Mouse (Mus musculus): Measurements from ENCODE around the gene Man2a2. TPM values are rescaled to one million over a fixed set of nuclear protein-coding genes. Genes with fewer than 3 reads are reported as not detected.

Gene Man2a2
- polyA plus RNA-seq, 1 experiment from 2014 or later = 7.3 TPM

- Histone ChIP-seq H3K4me2 (ENCODE audit: low read length) (no peak overlapping the region), H3K9me3 (replicated peaks; ENCODE audit: low read length) (no peaks in the 10 kb centered on the region), H3K27ac (no peak overlapping the region), H3K4me3 (replicated peaks; ENCODE audit: low read depth, low read length) (no peak overlapping the region), H3K4me1 (replicated peaks; ENCODE audit: insufficient read depth, low read length) (peaks cover 13% of the 10 kb centered on the region), H3K9ac (ENCODE audit: low read depth, low read length) (no peak overlapping the region), H3K27me3 (ENCODE audit: insufficient read depth, low read length) (no peaks in the 10 kb centered on the region), H3K36me3 (ENCODE audit: insufficient read depth, low read length) (0 out of 2 replicates have a peak, but pooled peaks cover 3% of the 10 kb centered on the region)
- DNase-seq (ENCODE audit: low spot score) (no peak), ATAC-seq (replicated peaks; ENCODE audit: low FRiP score, low read depth) (no peak)
- TF ChIP-seq CTCF (IDR thresholded peaks at IDR 0.05; ENCODE audit: low read depth) = no peak
- 83% methylated on average over 12 of the region's 12 CpGs for WGBS
Observed at GRCm38 (mm10) chr7:80373850-80374249, 2.7 kb upstream of the Man2a2 start.

- H3K4me3 ChIP-seq (replicated peaks; ENCODE audit: low read depth, low read length) = no peak overlapping the region
- H3K9ac ChIP-seq (ENCODE audit: low read depth, low read length) = no peak overlapping the region
- ATAC-seq (replicated peaks; ENCODE audit: low FRiP score, low read depth) (no peak), DNase-seq (ENCODE audit: low spot score) (no peak)
- no peak overlapping the region for H3K27ac ChIP-seq
- 84% methylated on average over 4 of the region's 4 CpGs for WGBS
- H3K4me2 ChIP-seq (ENCODE audit: low read length) = no peak overlapping the region
- peaks cover 17% of the 10 kb centered on the region for H3K4me1 ChIP-seq (replicated peaks; ENCODE audit: insufficient read depth, low read length)
- TF ChIP-seq CTCF (IDR thresholded peaks at IDR 0.05; ENCODE audit: low read depth) = no peak
- H3K36me3 ChIP-seq (ENCODE audit: insufficient read depth, low read length) = 0 out of 2 replicates have a peak, but pooled peaks cover 6% of the 10 kb centered on the region
- no peaks in the 10 kb centered on the region for H3K9me3 ChIP-seq (replicated peaks; ENCODE audit: low read length)
- no peaks in the 10 kb centered on the region for H3K27me3 ChIP-seq (ENCODE audit: insufficient read depth, low read length)
Observed at GRCm38 (mm10) chr7:80373352-80373751, 2.2 kb upstream of the Man2a2 start.

GRCm38 (mm10) chr7:80372667-80373066 lies 1.5 kb upstream of the Man2a2 start:
- Histone ChIP-seq H3K27ac (no peak overlapping the region), H3K4me2 (ENCODE audit: low read length) (no peak overlapping the region), H3K36me3 (ENCODE audit: insufficient read depth, low read length) (peaks cover 9% of the 10 kb centered on the region; the same call in 1 of the 2 replicates), H3K9ac (ENCODE audit: low read depth, low read length) (no peak overlapping the region), H3K4me1 (replicated peaks; ENCODE audit: insufficient read depth, low read length) (peaks cover 16% of the 10 kb centered on the region), H3K4me3 (replicated peaks; ENCODE audit: low read depth, low read length) (no peak overlapping the region), H3K9me3 (replicated peaks; ENCODE audit: low read length) (no peaks in the 10 kb centered on the region), H3K27me3 (ENCODE audit: insufficient read depth, low read length) (no peaks in the 10 kb centered on the region)
- ATAC-seq (replicated peaks; ENCODE audit: low FRiP score, low read depth) (no peak), DNase-seq (ENCODE audit: low spot score) (no peak)
- TF ChIP-seq CTCF (IDR thresholded peaks at IDR 0.05; ENCODE audit: low read depth) = no peak
- WGBS = 53% methylated on average over 2 of the region's 2 CpGs

GRCm38 (mm10) chr7:80372166-80372565 lies 991 bp upstream of the Man2a2 start:
- Histone ChIP-seq H3K4me3 (replicated peaks; ENCODE audit: low read depth, low read length) (no peak overlapping the region), H3K4me2 (ENCODE audit: low read length) (no peak overlapping the region), H3K9ac (ENCODE audit: low read depth, low read length) (no peak overlapping the region), H3K27me3 (ENCODE audit: insufficient read depth, low read length) (no peaks in the 10 kb centered on the region), H3K9me3 (replicated peaks; ENCODE audit: low read length) (no peaks in the 10 kb centered on the region), H3K36me3 (ENCODE audit: insufficient read depth, low read length) (peaks cover 14% of the 10 kb centered on the region; the same call in 1 of the 2 replicates), H3K27ac (no peak overlapping the region), H3K4me1 (replicated peaks; ENCODE audit: insufficient read depth, low read length) (peaks cover 15% of the 10 kb centered on the region)
- DNase-seq (ENCODE audit: low spot score) (no peak), ATAC-seq (replicated peaks; ENCODE audit: low FRiP score, low read depth) (no peak)
- WGBS = 89% methylated on average over 3 of the region's 3 CpGs
- no peak for TF ChIP-seq CTCF (IDR thresholded peaks at IDR 0.05; ENCODE audit: low read depth)

GRCm38 (mm10) chr7:80370649-80371040 lies 530 bp downstream of the Man2a2 start:
- peak; percentile 87 for DNase-seq (ENCODE audit: low spot score)
- under 1% methylated on average over 31 of the region's 31 CpGs for WGBS
- peak overlapping the region; percentile 94 for H3K4me3 ChIP-seq (replicated peaks; ENCODE audit: low read depth, low read length)
- H3K9ac ChIP-seq (ENCODE audit: low read depth, low read length) = peak overlapping the region; percentile 84
- peak; percentile 45 for ATAC-seq (replicated peaks; ENCODE audit: low FRiP score, low read depth)
- H3K27me3 ChIP-seq (ENCODE audit: insufficient read depth, low read length) = no peaks in the 10 kb centered on the region
- no peaks in the 10 kb centered on the region for H3K9me3 ChIP-seq (replicated peaks; ENCODE audit: low read length)
- peak overlapping the region; percentile 92 for H3K4me2 ChIP-seq (ENCODE audit: low read length)
- peaks cover 22% of the 10 kb centered on the region; the same call in 1 of the 2 replicates for H3K36me3 ChIP-seq (ENCODE audit: insufficient read depth, low read length)
- TF ChIP-seq CTCF (IDR thresholded peaks at IDR 0.05; ENCODE audit: low read depth) = no peak
- peak overlapping the region; percentile 87 for H3K27ac ChIP-seq
- H3K4me1 ChIP-seq (replicated peaks; ENCODE audit: insufficient read depth, low read length) = peaks cover 15% of the 10 kb centered on the region

- peak; percentile 30; the same call in 1 of the 2 replicates for ATAC-seq (replicated peaks; ENCODE audit: low FRiP score, low read depth)
- no peak for TF ChIP-seq CTCF (IDR thresholded peaks at IDR 0.05; ENCODE audit: low read depth)
- no peaks in the 10 kb centered on the region for H3K9me3 ChIP-seq (replicated peaks; ENCODE audit: low read length)
- peak overlapping the region; percentile 87; the same call in 1 of the 2 replicates for H3K27ac ChIP-seq
- H3K4me1 ChIP-seq (replicated peaks; ENCODE audit: insufficient read depth, low read length) = peaks cover 15% of the 10 kb centered on the region
- H3K27me3 ChIP-seq (ENCODE audit: insufficient read depth, low read length) = no peaks in the 10 kb centered on the region
- H3K9ac ChIP-seq (ENCODE audit: low read depth, low read length) = peak overlapping the region; percentile 84
- 26% methylated on average over 4 of the region's 4 CpGs for WGBS
- peak overlapping the region; percentile 94 for H3K4me3 ChIP-seq (replicated peaks; ENCODE audit: low read depth, low read length)
- H3K4me2 ChIP-seq (ENCODE audit: low read length) = peak overlapping the region; percentile 92
- peak; percentile 83 for DNase-seq (ENCODE audit: low spot score)
- H3K36me3 ChIP-seq (ENCODE audit: insufficient read depth, low read length) = peaks cover 22% of the 10 kb centered on the region; the same call in 1 of the 2 replicates
Observed at GRCm38 (mm10) chr7:80369967-80370431, 1.2 kb downstream of the Man2a2 start.

Measured in kidney, postnatal 0 days (tissue).